Mouse (Mus musculus): ENCODE measurements around the gene Aktip. TPM values are rescaled to one million over a fixed set of nuclear protein-coding genes. Genes with fewer than 3 reads are reported as not detected.

The Aktip gene
- polyA plus RNA-seq, 1 experiment from 2014 or later = 45.2 TPM

DNA sequence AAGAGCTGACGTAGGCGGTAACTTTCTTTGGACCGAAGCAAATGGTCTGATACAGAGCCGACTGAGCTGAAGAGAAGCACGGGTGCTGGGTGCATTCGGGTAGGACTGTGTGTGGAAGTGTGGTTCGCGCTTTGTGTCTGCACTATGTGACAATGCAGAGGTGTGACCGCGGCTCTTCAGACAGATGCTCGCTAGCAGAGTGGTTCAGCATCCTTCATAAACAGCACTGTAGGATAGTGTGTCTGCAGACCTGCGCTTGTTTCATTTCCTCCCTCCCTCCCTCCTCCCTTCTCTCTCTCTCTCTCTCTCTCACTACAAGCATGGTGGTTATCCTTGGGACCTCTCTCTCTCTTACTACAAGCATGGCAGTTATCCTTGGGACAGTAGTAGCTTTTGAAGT, 117.3 kb downstream of the Aktip start:
- Histone ChIP-seq H3K4me1 (replicated peaks) (no peaks in the 10 kb centered on the region), H3K4me3 (no peak overlapping the region), H3K36me3 (peaks cover 39% of the 10 kb centered on the region), H3K9ac (no peak overlapping the region), H3K27me3 (no peaks in the 10 kb centered on the region), H3K27ac (no peak overlapping the region), H3K4me2 (no peak overlapping the region), H3K9me3 (replicated peaks) (no peaks in the 10 kb centered on the region)
- ATAC-seq (replicated peaks; ENCODE audit: insufficient number of reproducible peaks, insufficient read depth, low FRiP score, low read depth) = 0 out of 2 replicates have a peak, but pooled peaks have one; percentile 47
- WGBS = 89% methylated on average over 12 of the region's 12 CpGs

DNA sequence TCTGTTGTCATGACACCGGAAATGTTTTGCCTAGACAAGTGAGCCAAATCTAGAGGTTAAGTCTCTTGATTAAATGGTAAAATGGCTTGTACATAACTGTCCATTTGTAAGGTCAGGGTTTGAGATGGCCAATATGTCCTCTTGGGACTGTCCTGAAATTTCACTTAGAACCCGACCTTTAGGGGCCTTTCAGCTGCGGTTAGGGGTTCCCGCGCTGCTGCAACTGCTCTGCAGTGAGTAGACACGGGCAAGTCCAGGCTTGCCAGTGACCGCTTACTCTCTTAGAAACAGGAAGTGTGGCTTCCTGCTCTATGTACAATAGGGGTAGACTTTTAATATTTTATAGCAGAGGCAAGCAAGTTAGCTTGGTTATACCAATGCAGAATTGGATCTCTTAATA, 117.9 kb downstream of the Aktip start:
- WGBS = 69% methylated on average over 7 of the region's 7 CpGs
- Histone ChIP-seq H3K9ac (no peak overlapping the region), H3K36me3 (peaks cover 39% of the 10 kb centered on the region), H3K4me2 (no peak overlapping the region), H3K9me3 (replicated peaks) (no peaks in the 10 kb centered on the region), H3K4me3 (no peak overlapping the region), H3K4me1 (replicated peaks) (no peaks in the 10 kb centered on the region), H3K27ac (no peak overlapping the region), H3K27me3 (no peaks in the 10 kb centered on the region)
- ATAC-seq (replicated peaks; ENCODE audit: insufficient number of reproducible peaks, insufficient read depth, low FRiP score, low read depth) = no peak

DNA sequence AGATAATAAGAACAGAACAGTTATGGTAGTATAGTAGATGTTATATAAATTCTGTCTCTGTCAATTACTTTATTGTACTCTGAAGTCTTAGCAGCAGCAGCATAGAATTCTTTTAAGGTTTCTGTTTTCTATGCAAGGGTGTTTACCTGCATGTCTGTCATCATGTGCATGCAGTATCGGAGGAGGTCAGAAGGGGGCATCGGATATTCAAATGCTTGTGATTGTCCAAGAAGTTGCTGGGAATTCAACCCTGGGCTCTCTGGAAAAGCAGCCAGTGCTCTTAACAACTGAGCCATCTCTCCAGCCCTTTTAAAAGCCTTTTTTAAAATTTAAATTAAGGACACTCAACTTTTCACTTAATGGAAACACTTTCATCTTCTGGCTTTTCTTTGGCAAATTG, 120.1 kb downstream of the Aktip start:
- Histone ChIP-seq H3K4me1 (replicated peaks) (no peaks in the 10 kb centered on the region), H3K4me3 (no peak overlapping the region), H3K27me3 (no peaks in the 10 kb centered on the region), H3K36me3 (peaks cover 31% of the 10 kb centered on the region), H3K4me2 (no peak overlapping the region), H3K9me3 (replicated peaks) (no peaks in the 10 kb centered on the region), H3K27ac (no peak overlapping the region), H3K9ac (no peak overlapping the region)
- no peak for ATAC-seq (replicated peaks; ENCODE audit: insufficient number of reproducible peaks, insufficient read depth, low FRiP score, low read depth)
- WGBS = 90% methylated on average over 2 of the region's 2 CpGs

DNA sequence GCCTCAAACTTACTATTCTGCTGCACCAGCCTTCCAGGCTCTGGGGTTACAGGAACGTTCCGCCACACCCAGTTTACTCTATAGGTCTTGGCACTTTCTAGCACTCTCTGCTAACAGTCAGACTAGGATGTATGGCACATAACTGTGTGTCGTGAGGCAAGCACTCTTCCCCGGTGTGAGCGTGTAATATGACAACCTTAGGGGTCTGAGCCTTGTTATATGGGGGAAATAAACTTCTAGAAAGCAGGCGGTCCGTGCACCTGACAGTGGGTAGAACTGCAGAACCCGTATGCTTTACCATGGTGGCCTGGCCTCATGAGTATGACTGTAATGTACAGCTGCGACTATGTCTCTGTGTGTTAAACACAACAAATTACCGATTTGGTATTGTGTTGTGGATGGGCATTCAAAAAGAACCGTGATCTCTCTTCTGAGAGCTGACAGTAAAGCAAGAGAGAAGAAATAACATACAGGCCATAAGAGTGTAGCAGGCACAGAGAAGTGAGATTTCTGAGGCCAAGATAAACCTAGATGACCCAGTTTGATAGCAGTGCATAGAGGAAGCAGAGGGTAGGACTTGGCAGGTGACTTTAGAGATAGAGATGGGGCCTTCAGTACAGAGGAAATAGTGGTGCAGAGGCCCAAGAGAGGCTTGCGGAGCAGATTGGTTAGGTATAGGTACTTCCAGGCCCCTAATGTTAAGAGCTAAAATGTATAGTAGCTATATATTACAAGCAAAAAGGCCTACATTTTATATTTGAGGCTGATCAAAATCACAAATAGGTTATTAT, 122.5 kb downstream of the Aktip start:
- Histone ChIP-seq H3K4me2 (no peak overlapping the region), H3K27ac (no peak overlapping the region), H3K27me3 (no peaks in the 10 kb centered on the region), H3K9ac (no peak overlapping the region), H3K4me3 (no peak overlapping the region), H3K36me3 (peaks cover 24% of the 10 kb centered on the region), H3K9me3 (replicated peaks) (no peaks in the 10 kb centered on the region), H3K4me1 (replicated peaks) (no peaks in the 10 kb centered on the region)
- 87% methylated on average over 12 of the region's 12 CpGs for WGBS
- no peak for ATAC-seq (replicated peaks; ENCODE audit: insufficient number of reproducible peaks, insufficient read depth, low FRiP score, low read depth)

DNA sequence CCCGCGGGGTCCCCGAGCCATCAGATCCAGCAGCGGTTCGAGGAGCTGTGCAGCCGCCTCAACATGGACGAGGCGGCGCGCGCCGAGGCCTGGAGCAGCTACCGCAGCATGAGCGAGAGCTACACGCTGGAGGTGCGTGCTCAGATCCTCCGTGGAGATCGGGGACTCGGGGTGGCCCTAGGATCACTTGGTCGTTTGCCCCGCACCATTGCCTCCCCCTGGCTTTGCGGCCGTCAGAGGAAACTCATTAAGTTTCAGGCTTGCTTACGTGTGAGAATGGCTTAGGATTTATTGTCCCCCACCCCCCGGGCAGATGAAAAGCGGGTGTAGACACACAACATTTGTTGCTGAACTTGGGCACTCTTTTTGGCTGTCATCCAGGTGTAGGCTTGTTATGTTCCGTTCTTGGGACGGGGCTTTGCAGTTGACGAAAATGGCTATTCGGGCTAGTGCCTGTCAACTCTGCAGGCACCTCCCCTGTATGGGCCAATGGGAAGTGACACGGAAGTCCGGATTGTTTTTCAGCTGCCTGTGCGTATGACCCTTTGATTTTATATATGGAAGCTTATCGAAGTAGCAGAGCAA, 129.4 kb downstream of the Aktip start:
- peak overlapping the region; percentile 66 for H3K4me2 ChIP-seq
- H3K4me1 ChIP-seq (replicated peaks) = peaks cover 18% of the 10 kb centered on the region
- 0% methylated on average over 34 of the region's 34 CpGs for WGBS
- H3K9ac ChIP-seq = peak overlapping the region; percentile 81
- no peaks in the 10 kb centered on the region for H3K36me3 ChIP-seq
- no peaks in the 10 kb centered on the region for H3K9me3 ChIP-seq (replicated peaks)
- ATAC-seq (replicated peaks; ENCODE audit: insufficient number of reproducible peaks, insufficient read depth, low FRiP score, low read depth) = peak; percentile 87
- no peaks in the 10 kb centered on the region for H3K27me3 ChIP-seq
- H3K4me3 ChIP-seq = peak overlapping the region; percentile 94
- peak overlapping the region; percentile 89 for H3K27ac ChIP-seq

DNA sequence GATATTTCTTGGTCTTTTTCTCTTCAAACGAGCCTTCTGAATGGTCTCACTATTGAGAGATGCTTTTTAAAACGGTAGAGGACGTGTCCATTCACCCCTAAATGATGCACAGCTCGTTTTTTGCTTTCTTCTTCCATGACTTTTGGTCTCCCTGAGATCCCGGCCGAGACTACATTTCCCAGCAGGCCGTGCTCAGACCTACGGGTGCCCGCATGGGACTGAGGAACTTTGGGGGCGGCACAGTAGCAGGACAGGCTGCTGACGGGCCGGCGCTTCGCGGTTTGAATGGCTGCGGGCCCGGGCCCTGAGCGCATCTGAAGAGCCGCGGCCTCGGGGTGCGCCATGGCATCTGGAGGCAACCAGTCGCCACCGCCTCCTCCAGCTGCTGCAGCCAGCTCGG, 129.9 kb downstream of the Aktip start, which contains the start of gene Rbl2:
Rbl2 (plus strand) TSS at position 224 of the 400 bp plus-strand sequence.
- H3K4me1 ChIP-seq (replicated peaks) = peaks cover 18% of the 10 kb centered on the region
- no peaks in the 10 kb centered on the region for H3K9me3 ChIP-seq (replicated peaks)
- no peaks in the 10 kb centered on the region for H3K36me3 ChIP-seq
- peak within 1 kb of the TSS; percentile 94 for H3K4me3 ChIP-seq
- peak within 1 kb of the TSS; percentile 89 for H3K27ac ChIP-seq
- peak; percentile 94 for ATAC-seq (replicated peaks; ENCODE audit: insufficient number of reproducible peaks, insufficient read depth, low FRiP score, low read depth)
- H3K9ac ChIP-seq = peak within 1 kb of the TSS; percentile 81
- WGBS = under 1% methylated on average over 25 of the region's 25 CpGs
- H3K27me3 ChIP-seq = no peaks in the 10 kb centered on the region
- peak within 1 kb of the TSS; percentile 66 for H3K4me2 ChIP-seq

DNA sequence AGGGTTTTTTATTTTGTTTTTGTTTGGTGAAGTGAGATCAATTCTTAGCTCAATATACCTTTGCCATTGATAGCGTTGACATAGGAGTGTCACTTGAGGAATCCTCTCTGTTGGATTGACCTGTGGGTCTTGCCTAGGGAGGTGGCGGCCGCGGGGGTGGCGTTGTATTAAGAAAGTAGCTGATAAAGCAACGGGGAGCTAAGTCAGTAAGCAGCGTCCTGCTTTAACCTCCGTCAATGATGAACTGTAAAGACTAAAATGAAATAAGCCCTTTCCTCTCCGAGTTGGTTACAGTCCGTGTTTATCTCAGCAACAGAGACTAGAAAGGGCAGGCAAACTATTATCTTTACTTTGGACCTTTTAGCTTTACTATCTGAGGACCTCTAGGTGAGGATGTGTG, 130.4 kb downstream of the Aktip start:
- Histone ChIP-seq H3K36me3 (no peaks in the 10 kb centered on the region), H3K9me3 (replicated peaks) (no peaks in the 10 kb centered on the region), H3K27ac (no peak overlapping the region), H3K4me1 (replicated peaks) (peaks cover 18% of the 10 kb centered on the region), H3K27me3 (no peaks in the 10 kb centered on the region), H3K4me3 (peak overlapping the region; percentile 94), H3K4me2 (peak overlapping the region; percentile 66), H3K9ac (0 out of 2 replicates have a peak overlapping the region, but pooled peaks have one; percentile 2)
- peak; percentile 0; the same call in 1 of the 2 replicates for ATAC-seq (replicated peaks; ENCODE audit: insufficient number of reproducible peaks, insufficient read depth, low FRiP score, low read depth)
- WGBS = 8% methylated on average over 10 of the region's 10 CpGs

DNA sequence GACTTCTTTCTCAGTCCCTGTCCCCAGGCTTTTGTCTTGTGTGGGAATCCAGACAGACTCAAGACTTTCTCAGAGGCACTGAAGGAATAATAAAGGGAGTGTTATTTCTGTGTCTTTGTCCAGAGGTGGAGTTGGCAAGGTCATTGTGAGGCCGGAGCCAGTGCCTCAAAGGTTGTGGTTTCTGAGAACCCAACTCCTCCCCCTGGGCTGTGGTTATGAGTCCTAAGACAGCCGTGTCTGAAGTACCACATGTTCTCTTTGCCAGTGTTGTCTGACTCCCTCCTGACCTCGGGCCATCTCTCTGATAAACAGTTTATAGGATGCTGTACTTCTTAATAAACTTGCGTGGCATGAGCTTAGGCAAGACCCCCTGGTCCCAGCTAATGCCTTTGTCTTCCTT, 134.6 kb downstream of the Aktip start:
- ATAC-seq (replicated peaks; ENCODE audit: insufficient number of reproducible peaks, insufficient read depth, low FRiP score, low read depth) = no peak
- no peak overlapping the region for H3K27ac ChIP-seq
- H3K9me3 ChIP-seq (replicated peaks) = no peaks in the 10 kb centered on the region
- no peak overlapping the region for H3K4me3 ChIP-seq
- no peak overlapping the region for H3K9ac ChIP-seq
- peaks cover 16% of the 10 kb centered on the region for H3K4me1 ChIP-seq (replicated peaks)
- no peak overlapping the region for H3K4me2 ChIP-seq
- no peaks in the 10 kb centered on the region for H3K36me3 ChIP-seq
- H3K27me3 ChIP-seq = no peaks in the 10 kb centered on the region
- 54% methylated on average over 4 of the region's 4 CpGs for WGBS

Other genes with a start within 250 kb of the Aktip start
- 17.0 and 18.8 TPM in 2 replicates for gene Rbl2, start 129.9 kb downstream of the Aktip start, polyA plus RNA-seq (2015; fragmentation: Nextera tagmentation; extraction: Ambion mirVana)
- 5.4 and 6.8 TPM in 2 replicates for gene Rpgrip1l, start 113.3 kb upstream of the Aktip start, polyA plus RNA-seq (2015; fragmentation: Nextera tagmentation; extraction: Ambion mirVana)
- gene Fto, start 113.5 kb upstream of the Aktip start, polyA plus RNA-seq (2015; fragmentation: Nextera tagmentation; extraction: Ambion mirVana) = 56.1 and 72.7 TPM in 2 replicates

All from heart, embryonic 15.5 days (tissue).